Mouse (Mus musculus): ENCODE measurements at regions not wholly inside any gene's neighbourhood (a gene's known extent, or its start where the extent isn't known, plus 50 kb on each side); places are given as distances from the start of the nearest gene placed in this dataset.

GRCm38 (mm10) chr1:184629194-184629593 is 103.2 kb downstream of the Hlx start:
- Histone ChIP-seq H3K4me2 (no peak overlapping the region), H3K27me3 (no peaks in the 10 kb centered on the region), H3K4me1 (replicated peaks) (peaks cover 4% of the 10 kb centered on the region; the same call in 1 of the 2 replicates), H3K27ac (no peak overlapping the region), H3K36me3 (no peaks in the 10 kb centered on the region), H3K9me3 (no peaks in the 10 kb centered on the region), H3K9ac (replicated peaks) (no peak overlapping the region), H3K4me3 (replicated peaks) (no peak overlapping the region)
- 84% methylated on average over 9 of the region's 9 CpGs for whole genome bisulfite sequencing
- ATAC-seq (ENCODE audit: insufficient number of reproducible peaks, insufficient read depth, low FRiP score, low TSS enrichment, low read depth) = no peak

GRCm38 (mm10) chr1:184628566-184629168 is 103.8 kb downstream of the Hlx start:
- Histone ChIP-seq H3K27me3 (no peaks in the 10 kb centered on the region), H3K4me3 (replicated peaks) (no peak overlapping the region), H3K9ac (replicated peaks) (no peak overlapping the region), H3K27ac (no peak overlapping the region), H3K36me3 (no peaks in the 10 kb centered on the region), H3K4me1 (replicated peaks) (peaks cover 4% of the 10 kb centered on the region; the same call in 1 of the 2 replicates), H3K4me2 (no peak overlapping the region), H3K9me3 (no peaks in the 10 kb centered on the region)
- WGBS = 81% methylated on average over 3 of the region's 3 CpGs
- ATAC-seq (ENCODE audit: insufficient number of reproducible peaks, insufficient read depth, low FRiP score, low TSS enrichment, low read depth) = no peak

GRCm38 (mm10) chr1:184622462-184622861 is 110.0 kb downstream of the Hlx start:
- Histone ChIP-seq H3K9me3 (no peaks in the 10 kb centered on the region), H3K9ac (replicated peaks) (no peak overlapping the region), H3K4me2 (no peak overlapping the region), H3K4me3 (replicated peaks) (no peak overlapping the region), H3K27me3 (0 out of 2 replicates have a peak, but pooled peaks cover 3% of the 10 kb centered on the region), H3K4me1 (replicated peaks) (peaks cover 10% of the 10 kb centered on the region), H3K36me3 (no peaks in the 10 kb centered on the region), H3K27ac (no peak overlapping the region)
- ATAC-seq (ENCODE audit: insufficient number of reproducible peaks, insufficient read depth, low FRiP score, low TSS enrichment, low read depth) = no peak
- WGBS = 57% methylated on average over 3 of the region's 3 CpGs

GRCm38 (mm10) chr1:184621950-184622349 is 110.5 kb downstream of the Hlx start:
- Histone ChIP-seq H3K4me2 (no peak overlapping the region), H3K36me3 (no peaks in the 10 kb centered on the region), H3K9me3 (no peaks in the 10 kb centered on the region), H3K9ac (replicated peaks) (no peak overlapping the region), H3K4me3 (replicated peaks) (no peak overlapping the region), H3K27me3 (0 out of 2 replicates have a peak, but pooled peaks cover 3% of the 10 kb centered on the region), H3K4me1 (replicated peaks) (peaks cover 10% of the 10 kb centered on the region), H3K27ac (no peak overlapping the region)
- ATAC-seq (ENCODE audit: insufficient number of reproducible peaks, insufficient read depth, low FRiP score, low TSS enrichment, low read depth) = no peak
- WGBS = 31% methylated on average over 15 of the region's 15 CpGs

GRCm38 (mm10) chr1:184617853-184618454 is 114.5 kb downstream of the Hlx start:
- WGBS = 84% methylated on average over 8 of the region's 8 CpGs
- ATAC-seq (ENCODE audit: insufficient number of reproducible peaks, insufficient read depth, low FRiP score, low TSS enrichment, low read depth) = no peak
- Histone ChIP-seq H3K4me1 (replicated peaks) (peaks cover 10% of the 10 kb centered on the region; the same call in 1 of the 2 replicates), H3K4me2 (no peak overlapping the region), H3K36me3 (no peaks in the 10 kb centered on the region), H3K9me3 (no peaks in the 10 kb centered on the region), H3K27ac (no peak overlapping the region), H3K27me3 (0 out of 2 replicates have a peak, but pooled peaks cover 3% of the 10 kb centered on the region), H3K9ac (replicated peaks) (no peak overlapping the region), H3K4me3 (replicated peaks) (no peak overlapping the region)

GRCm38 (mm10) chr1:184615991-184616390 is 116.4 kb downstream of the Hlx start:
- ATAC-seq (ENCODE audit: insufficient number of reproducible peaks, insufficient read depth, low FRiP score, low TSS enrichment, low read depth) = no peak
- Histone ChIP-seq H3K27me3 (0 out of 2 replicates have a peak, but pooled peaks cover 3% of the 10 kb centered on the region), H3K27ac (no peak overlapping the region), H3K4me1 (replicated peaks) (no peaks in the 10 kb centered on the region), H3K4me2 (no peak overlapping the region), H3K9ac (replicated peaks) (no peak overlapping the region), H3K4me3 (replicated peaks) (no peak overlapping the region), H3K9me3 (no peaks in the 10 kb centered on the region), H3K36me3 (no peaks in the 10 kb centered on the region)
- WGBS = 78% methylated on average over 3 of the region's 3 CpGs

GRCm38 (mm10) chr1:184614699-184615415 is 117.6 kb downstream of the Hlx start:
- WGBS = 80% methylated on average over 21 of the region's 21 CpGs
- Histone ChIP-seq H3K27ac (no peak overlapping the region), H3K27me3 (no peaks in the 10 kb centered on the region), H3K4me3 (replicated peaks) (no peak overlapping the region), H3K4me1 (replicated peaks) (no peaks in the 10 kb centered on the region), H3K9me3 (no peaks in the 10 kb centered on the region), H3K4me2 (no peak overlapping the region), H3K9ac (replicated peaks) (no peak overlapping the region), H3K36me3 (no peaks in the 10 kb centered on the region)
- no peak for ATAC-seq (ENCODE audit: insufficient number of reproducible peaks, insufficient read depth, low FRiP score, low TSS enrichment, low read depth)

- Histone ChIP-seq H3K9me3 (no peaks in the 10 kb centered on the region), H3K27ac (no peak overlapping the region), H3K9ac (replicated peaks) (no peak overlapping the region), H3K4me1 (replicated peaks) (peaks cover 5% of the 10 kb centered on the region; the same call in 1 of the 2 replicates), H3K27me3 (no peaks in the 10 kb centered on the region), H3K4me3 (replicated peaks) (no peak overlapping the region), H3K36me3 (no peaks in the 10 kb centered on the region), H3K4me2 (no peak overlapping the region)
- ATAC-seq (ENCODE audit: insufficient number of reproducible peaks, insufficient read depth, low FRiP score, low TSS enrichment, low read depth) = no peak
- 86% methylated on average over 4 of the region's 4 CpGs for WGBS
Observed at GRCm38 (mm10) chr1:184612880-184613279, 119.5 kb downstream of the Hlx start.

- H3K36me3 ChIP-seq = no peaks in the 10 kb centered on the region
- no peak overlapping the region for H3K4me3 ChIP-seq (replicated peaks)
- 51% methylated on average over 5 of the region's 5 CpGs for WGBS
- H3K27ac ChIP-seq = peak overlapping the region; percentile 9; the same call in 1 of the 2 replicates
- H3K4me1 ChIP-seq (replicated peaks) = peaks cover 5% of the 10 kb centered on the region; the same call in 1 of the 2 replicates
- no peak overlapping the region for H3K4me2 ChIP-seq
- H3K27me3 ChIP-seq = no peaks in the 10 kb centered on the region
- no peak overlapping the region for H3K9ac ChIP-seq (replicated peaks)
- no peak for ATAC-seq (ENCODE audit: insufficient number of reproducible peaks, insufficient read depth, low FRiP score, low TSS enrichment, low read depth)
- no peaks in the 10 kb centered on the region for H3K9me3 ChIP-seq
Observed at GRCm38 (mm10) chr1:184608938-184609337, 123.5 kb downstream of the Hlx start.

- 92% methylated on average over 2 of the region's 2 CpGs for WGBS
- Histone ChIP-seq H3K9me3 (no peaks in the 10 kb centered on the region), H3K36me3 (no peaks in the 10 kb centered on the region), H3K27ac (peak overlapping the region; percentile 9; the same call in 1 of the 2 replicates), H3K4me1 (replicated peaks) (peaks cover 5% of the 10 kb centered on the region; the same call in 1 of the 2 replicates), H3K4me2 (no peak overlapping the region), H3K27me3 (no peaks in the 10 kb centered on the region), H3K4me3 (replicated peaks) (no peak overlapping the region), H3K9ac (replicated peaks) (no peak overlapping the region)
- no peak for ATAC-seq (ENCODE audit: insufficient number of reproducible peaks, insufficient read depth, low FRiP score, low TSS enrichment, low read depth)
Observed at GRCm38 (mm10) chr1:184608338-184608737, 124.1 kb downstream of the Hlx start.

GRCm38 (mm10) chr1:184606541-184606940 is 125.9 kb downstream of the Hlx start:
- ATAC-seq (ENCODE audit: insufficient number of reproducible peaks, insufficient read depth, low FRiP score, low TSS enrichment, low read depth) = no peak
- H3K4me1 ChIP-seq (replicated peaks) = peaks cover 5% of the 10 kb centered on the region; the same call in 1 of the 2 replicates
- no peaks in the 10 kb centered on the region for H3K27me3 ChIP-seq
- no peaks in the 10 kb centered on the region for H3K36me3 ChIP-seq
- no peak overlapping the region for H3K9ac ChIP-seq (replicated peaks)
- no peaks in the 10 kb centered on the region for H3K9me3 ChIP-seq
- H3K27ac ChIP-seq = no peak overlapping the region
- H3K4me2 ChIP-seq = no peak overlapping the region
- no peak overlapping the region for H3K4me3 ChIP-seq (replicated peaks)
- 63% methylated on average over 8 of the region's 8 CpGs for WGBS

Measured in limb, embryonic 12.5 days (tissue).